Mouse (Mus musculus) cortical plate, adult 2 months (tissue): ENCODE measurements at regions not wholly inside any gene's neighbourhood (a gene's known extent, or its start where the extent isn't known, plus 50 kb on each side); places are given as distances from the start of the nearest gene placed in this dataset.
"Not testable (repeated sequence)": the region's sequence is repeated elsewhere in the genome, so short reads cannot be mapped to it uniquely, and the experiment has no call there.

ENCODE experiments used
- H3K27ac ChIP-seq: fragments of 200-500 bp; 2 replicates; pipeline ENCODE4 v1.5.1; 2012; ENCODE audit warnings: low read length, control low read depth, inconsistent platforms; ENCODE audit not compliant: insufficient read depth
- H3K4me1 ChIP-seq: fragments of 200-500 bp; 2 replicates; pipeline ENCODE4 v1.6.1; 2011; ENCODE audit warnings: low read length; ENCODE audit not compliant: control insufficient read depth, insufficient read depth
- H3K4me3 ChIP-seq: fragments of 200-500 bp; 2 replicates; pipeline ENCODE4 v1.5.1; 2011; ENCODE audit warnings: mild to moderate bottlenecking, low read length, control low read depth; ENCODE audit not compliant: insufficient read depth
- CTCF ChIP-seq: fragments of 200-500 bp; IDR thresholded peaks from 2 replicates; pipeline ENCODE4 v1.5.1; 2011; ENCODE audit warnings: mild to moderate bottlenecking, control low read depth, low read length; ENCODE audit not compliant: insufficient read depth; ENCODE audit errors: extremely low read depth
- POLR2A ChIP-seq: fragments of 200-500 bp; IDR thresholded peaks from 2 replicates; pipeline ENCODE4 v1.6.1; 2011; ENCODE audit warnings: mild to moderate bottlenecking, low read length, control low read depth; ENCODE audit not compliant: insufficient read depth; ENCODE audit errors: extremely low read depth

DNA sequence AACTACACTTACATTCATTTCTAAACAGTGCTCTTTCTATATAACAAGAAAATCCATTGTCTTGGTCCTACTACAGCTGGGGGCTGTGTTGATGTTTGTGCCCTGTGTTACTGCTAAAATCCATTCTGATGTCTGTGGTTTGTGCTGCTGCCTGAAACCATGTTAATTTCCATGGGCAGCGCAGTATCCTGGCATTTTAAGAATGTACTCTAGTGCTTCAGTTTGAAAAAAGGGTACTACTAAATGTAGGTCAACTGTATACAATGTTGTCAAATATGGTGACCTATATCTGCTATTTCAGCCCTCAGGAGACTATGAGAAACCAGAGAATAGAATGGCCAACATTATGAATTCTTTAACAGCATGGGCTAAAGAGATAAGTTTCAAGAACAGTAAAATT lies 1052.2 kb downstream of the Hace1 start:
- H3K27ac ChIP-seq, result no peak overlapping the region
- TF ChIP-seq POLR2A (no peak), CTCF (no peak)
- H3K4me3 ChIP-seq, result no peak overlapping the region
- no peaks in the 10 kb centered on the region for H3K4me1 ChIP-seq

DNA sequence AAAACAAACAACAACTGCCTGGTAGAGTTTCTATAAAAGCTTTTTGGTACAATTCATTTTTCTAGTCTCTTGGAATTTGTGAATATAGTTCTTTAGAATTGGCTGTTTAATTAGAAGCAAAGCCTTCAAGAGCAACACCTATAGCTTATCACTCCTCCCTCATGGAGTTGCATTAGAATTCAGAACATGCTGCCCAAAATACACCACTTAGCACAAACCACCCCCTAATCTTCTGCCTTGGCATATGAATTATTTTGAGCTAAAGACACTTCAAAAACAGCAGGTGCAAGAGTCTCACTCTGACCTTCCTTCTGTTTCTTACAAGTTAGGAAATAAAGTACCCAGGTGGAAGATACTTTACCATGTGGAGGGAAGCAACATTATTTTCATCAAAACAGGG lies 1085.4 kb downstream of the Hace1 start:
- no peak for TF ChIP-seq CTCF
- no peak for TF ChIP-seq POLR2A
- Histone ChIP-seq H3K4me1 (no peaks in the 10 kb centered on the region), H3K27ac (no peak overlapping the region), H3K4me3 (no peak overlapping the region)

DNA sequence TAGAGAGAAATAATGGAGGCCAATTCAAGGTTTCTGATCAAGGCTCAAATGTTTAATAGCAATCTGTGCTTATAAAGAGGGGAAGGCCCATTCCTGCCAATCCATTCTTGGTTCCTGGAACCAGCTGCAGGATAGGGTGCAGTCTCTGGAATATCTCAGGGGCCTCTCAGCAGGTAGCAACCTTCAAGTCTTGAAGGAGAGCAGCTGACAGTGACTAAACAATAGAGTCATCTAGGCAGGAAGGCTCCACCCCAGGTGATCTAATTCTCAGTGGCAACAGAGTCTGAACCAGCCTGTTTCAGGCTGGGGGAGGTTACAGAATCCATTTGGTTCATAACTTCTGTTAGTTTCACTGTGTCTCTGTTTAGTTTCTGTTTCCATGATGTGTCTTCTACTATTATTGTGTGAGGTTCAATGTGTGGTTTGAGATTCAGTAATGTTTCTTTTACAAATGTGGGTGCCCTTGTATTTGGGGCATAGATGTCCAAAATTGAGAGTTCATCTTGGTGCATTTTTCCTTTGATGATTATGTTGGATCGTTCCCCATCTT lies 1112.3 kb downstream of the Hace1 start:
- not testable (repeated sequence) for H3K27ac ChIP-seq, H3K4me1 ChIP-seq, H3K4me3 ChIP-seq

DNA sequence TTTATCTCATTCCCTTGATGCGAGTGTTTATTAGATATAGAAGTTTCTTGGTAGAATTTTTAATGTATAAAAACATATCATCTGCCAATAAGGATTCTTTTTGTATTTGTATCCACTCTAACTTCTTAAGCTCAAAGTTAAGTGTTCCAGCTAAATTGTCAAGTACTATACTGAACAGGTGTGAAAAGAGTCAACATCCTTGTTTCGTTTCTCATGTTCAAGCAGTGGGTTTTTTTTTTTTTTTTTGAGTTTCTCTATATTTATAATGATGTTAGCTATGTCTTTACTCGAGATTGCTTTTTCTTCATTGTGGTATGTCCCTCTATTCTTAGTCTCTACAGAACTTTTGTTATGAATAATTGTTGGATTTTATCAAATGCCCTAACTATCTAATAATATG lies 1115.0 kb downstream of the Hace1 start:
- H3K27ac ChIP-seq, result no peak overlapping the region
- TF ChIP-seq POLR2A (no peak), CTCF (no peak)
- no peaks in the 10 kb centered on the region for H3K4me1 ChIP-seq
- H3K4me3 ChIP-seq, result no peak overlapping the region

DNA sequence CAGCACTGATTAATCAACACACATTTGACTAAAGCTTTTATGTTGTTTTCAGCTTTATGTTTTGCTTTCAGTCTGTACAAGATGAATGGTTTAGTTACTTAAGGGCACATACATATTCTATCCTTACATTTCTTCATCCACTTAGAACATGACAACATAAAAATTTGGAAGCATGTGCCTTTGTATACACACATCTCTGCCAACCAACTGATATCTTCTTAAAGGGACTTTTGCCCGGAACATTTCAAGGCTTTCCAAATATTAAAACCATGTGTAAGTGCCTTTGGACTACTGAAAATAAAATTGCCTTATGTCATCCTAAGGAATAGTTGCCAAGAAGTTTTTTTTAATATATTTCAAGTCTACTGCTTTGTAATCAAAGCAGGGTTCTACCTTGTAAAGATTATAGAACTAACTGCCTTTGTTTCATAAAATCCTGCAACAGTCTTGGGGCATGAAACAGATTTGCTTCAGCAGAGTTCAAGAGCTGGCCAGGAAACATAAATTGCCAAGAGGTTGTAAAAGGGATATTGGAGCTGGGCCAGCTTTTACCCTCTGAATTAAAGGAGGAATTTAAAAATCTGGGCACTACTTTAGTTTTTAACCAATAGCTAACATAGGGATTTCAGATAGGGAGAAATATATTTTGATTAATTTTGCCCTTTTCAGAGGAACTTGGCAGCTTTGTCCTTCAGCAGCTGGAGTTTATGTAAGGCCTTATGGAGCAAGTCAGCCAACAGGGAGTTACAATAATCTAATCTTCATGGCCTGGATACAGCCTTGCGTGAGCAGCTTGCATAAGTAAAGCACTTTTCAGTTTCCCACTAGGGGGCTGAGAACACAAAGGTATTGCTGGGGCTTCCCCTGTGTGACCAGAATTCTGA lies 1120.0 kb downstream of the Hace1 start:
- Histone ChIP-seq H3K4me3 (no peak overlapping the region), H3K4me1 (no peaks in the 10 kb centered on the region), H3K27ac (no peak overlapping the region)
- TF ChIP-seq CTCF (0 out of 2 replicates have a peak, but pooled peaks have one; percentile 7), POLR2A (no peak)

DNA sequence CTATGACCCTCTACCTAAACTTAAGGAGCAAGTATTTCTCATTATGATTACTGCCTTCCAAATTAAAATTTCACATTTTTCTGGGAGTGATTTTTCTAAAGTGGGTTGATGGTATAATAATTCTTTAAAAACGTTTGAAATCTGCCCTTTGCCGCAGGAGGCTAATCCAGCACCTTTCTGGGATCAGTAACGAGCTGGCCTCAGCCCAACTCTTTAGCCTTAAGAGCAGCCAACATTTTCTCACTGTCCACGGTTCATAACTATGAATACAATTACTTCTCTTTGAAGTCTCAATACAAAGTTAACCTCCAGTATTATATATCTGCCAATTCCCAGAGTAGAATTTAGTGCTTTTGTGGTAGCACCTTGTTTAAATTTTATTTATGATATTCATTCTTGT lies 1123.6 kb downstream of the Hace1 start:
- Histone ChIP-seq H3K4me3 (no peak overlapping the region), H3K27ac (no peak overlapping the region), H3K4me1 (no peaks in the 10 kb centered on the region)
- TF ChIP-seq POLR2A (no peak), CTCF (no peak)

DNA sequence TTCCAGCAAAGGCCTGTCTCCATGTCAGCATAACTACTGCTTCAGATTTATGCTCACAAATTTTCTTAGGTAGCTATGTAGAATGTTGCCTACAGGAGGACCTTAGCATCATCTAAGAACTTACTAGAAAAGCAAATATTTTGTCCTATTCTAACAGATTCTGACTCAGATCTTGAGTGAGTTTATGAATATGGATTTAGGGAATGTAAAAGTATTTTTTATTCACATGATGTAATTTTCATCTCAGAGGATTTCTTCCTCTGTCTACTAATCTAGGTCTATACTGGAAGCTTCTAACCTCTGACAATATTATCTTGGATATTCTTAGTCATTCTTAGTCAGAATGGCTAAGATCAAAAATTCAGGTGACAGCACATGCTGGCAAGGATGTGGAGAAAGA lies 1130.4 kb downstream of the Hace1 start:
- H3K4me1 ChIP-seq, H3K4me3 ChIP-seq, H3K27ac ChIP-seq: not testable (repeated sequence)

DNA sequence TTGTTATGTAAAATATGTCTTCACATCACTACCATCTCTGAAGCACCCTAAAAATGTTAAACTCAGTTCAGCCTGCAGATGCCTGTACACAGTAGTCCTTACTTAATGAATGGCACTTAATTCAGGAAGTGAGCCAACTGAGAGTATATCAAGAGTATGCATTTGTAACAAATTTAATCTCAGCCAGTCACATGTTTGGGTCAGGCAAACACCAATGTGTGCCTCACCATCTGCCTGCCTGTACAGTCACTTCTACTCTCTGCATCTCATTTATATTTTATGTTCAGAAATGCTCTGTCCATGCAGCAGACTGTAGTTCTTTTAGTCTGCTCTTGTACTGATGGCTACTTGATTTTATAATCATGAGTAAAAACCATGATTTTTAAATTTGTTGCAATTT lies 1135.1 kb downstream of the Hace1 start:
- TF ChIP-seq POLR2A (no peak), CTCF (no peak)
- Histone ChIP-seq H3K27ac (no peak overlapping the region), H3K4me3 (no peak overlapping the region), H3K4me1 (no peaks in the 10 kb centered on the region)

DNA sequence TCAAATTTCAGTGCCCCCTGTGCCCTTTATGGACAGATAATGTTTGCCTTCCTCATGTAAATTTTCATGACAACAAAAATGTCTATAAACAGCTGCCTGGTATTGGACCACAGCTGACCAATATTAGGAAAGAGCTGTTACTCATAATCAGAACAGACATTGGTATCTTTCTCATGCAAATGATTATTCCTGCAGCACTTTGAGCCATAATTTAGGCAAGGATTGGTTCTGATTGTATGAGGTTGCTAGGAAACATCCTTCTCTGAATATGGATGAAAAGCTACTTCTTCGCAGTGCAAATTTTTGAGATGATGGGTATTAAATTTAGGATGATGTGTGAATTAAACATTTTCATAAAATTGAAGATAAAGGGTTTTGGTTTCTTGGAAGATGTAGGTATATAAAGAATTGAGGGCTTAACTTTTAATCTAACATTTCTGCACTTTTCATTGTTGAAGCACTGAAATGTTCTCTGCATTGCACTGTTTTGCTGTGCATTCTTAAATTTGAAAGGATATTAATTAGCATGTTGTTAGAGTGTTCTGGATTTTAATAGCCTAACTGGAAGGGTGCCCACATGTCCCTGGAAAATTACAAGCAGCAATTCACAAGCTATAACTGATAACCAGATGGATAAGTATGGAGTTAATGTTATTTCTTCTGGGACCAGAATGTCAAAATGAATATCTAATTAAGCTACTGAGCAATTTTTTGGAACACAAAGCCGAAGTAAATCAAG lies 1140.9 kb downstream of the Hace1 start:
- Histone ChIP-seq H3K4me3 (no peak overlapping the region), H3K27ac (no peak overlapping the region), H3K4me1 (peaks cover 2% of the 10 kb centered on the region; the same call in 1 of the 2 replicates)
- TF ChIP-seq POLR2A (no peak), CTCF (no peak)

DNA sequence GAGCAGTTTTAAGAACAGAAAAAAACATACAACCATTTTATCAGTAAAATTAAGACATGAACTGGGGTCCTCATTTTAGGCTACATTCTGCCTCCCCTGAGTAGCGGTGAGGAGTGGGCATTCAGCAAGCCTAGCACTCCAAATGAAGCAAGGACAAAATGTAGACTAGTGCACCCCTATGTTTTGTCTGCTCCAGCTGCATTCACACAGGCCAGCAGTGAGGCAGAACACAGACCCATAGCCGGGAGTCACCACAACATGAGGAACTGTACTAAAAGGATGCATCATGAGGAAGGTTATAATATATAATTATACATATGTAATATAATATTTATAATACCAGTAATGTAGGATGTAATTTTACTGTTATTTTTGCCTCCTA lies 1141.5 kb downstream of the Hace1 start:
- Histone ChIP-seq H3K4me1 (peaks cover 2% of the 10 kb centered on the region; the same call in 1 of the 2 replicates), H3K27ac (no peak overlapping the region), H3K4me3 (no peak overlapping the region)
- TF ChIP-seq CTCF (no peak), POLR2A (no peak)
